Mouse (Mus musculus) liver, embryonic 14.5 days (tissue): ENCODE measurements around the gene Htr7. TPM values are rescaled to one million over a fixed set of nuclear protein-coding genes. Genes with fewer than 3 reads are reported as not detected.

Experiments used
- ATAC-seq: fragments of 200-750 bp; cut with Nextera tagmentation; 2 replicates; pipeline ENCODE4 v1.8.0; 2017; ENCODE audit warnings: moderate number of reproducible peaks, mild to moderate bottlenecking, moderate library complexity; ENCODE audit not compliant: insufficient read depth
- DNase-seq, 3 experiments: peaks; one replicate each; pipeline ENCODE4 v3.0.0-alpha.2; 2012 to 2013; ENCODE audit warnings: low read depth in 3 of 3, low spot score in 3 of 3
- H3K27ac ChIP-seq: fragments of 300-500 bp; sonication (generic); 2 replicates; pipeline ENCODE4 v1.5.1; 2014; ENCODE audit warnings: moderate library complexity, mild to moderate bottlenecking, control low read depth, inconsistent platforms
- H3K27me3 ChIP-seq: fragments of 300-500 bp; sonication (generic); 2 replicates; pipeline ENCODE4 v1.6.1; 2014; ENCODE audit warnings: mild to moderate bottlenecking, low read length, moderate library complexity; ENCODE audit not compliant: control insufficient read depth, insufficient read depth
- H3K36me3 ChIP-seq: fragments of 300-500 bp; sonication (generic); replicated peaks from 2 replicates; pipeline ENCODE4 v1.6.1; 2014; ENCODE audit warnings: low read depth; ENCODE audit not compliant: control insufficient read depth, insufficient read depth
- H3K4me1 ChIP-seq, 2 experiments: fragments of 200-500 bp in 1 of 2; fragments of 300-500 bp in 1 of 2; sonication (generic) in 1 of 2; replicated peaks; 2 replicates each; pipeline ENCODE4 v1.6.1; 2012 to 2014; ENCODE audit warnings: antibody characterized with exemption in 1 of 2, inconsistent platforms in 1 of 2, low read length in 1 of 2; ENCODE audit not compliant: control insufficient read depth in 2 of 2, insufficient read depth in 2 of 2
- H3K4me2 ChIP-seq: fragments of 300-500 bp; sonication (generic); 2 replicates; pipeline ENCODE4 v1.6.1; 2014; ENCODE audit warnings: low read depth, mild to moderate bottlenecking, control low read depth, moderate library complexity
- H3K4me3 ChIP-seq, 2 experiments: fragments of 200-500 bp in 1 of 2; fragments of 300-500 bp in 1 of 2; sonication (generic) in 1 of 2; 2 replicates each; pipeline ENCODE4 v1.5.1; 2012 to 2014; ENCODE audit warnings: low read depth in 2 of 2, low read length in 2 of 2, mild to moderate bottlenecking in 2 of 2, control low read depth in 1 of 2, inconsistent platforms in 1 of 2, moderate library complexity in 1 of 2; ENCODE audit not compliant: insufficient read depth in 1 of 2
- H3K9ac ChIP-seq: fragments of 300-500 bp; sonication (generic); replicated peaks from 2 replicates; pipeline ENCODE4 v1.6.1; 2014; ENCODE audit warnings: mild to moderate bottlenecking, control low read depth, moderate library complexity
- H3K9me3 ChIP-seq: fragments of 300-500 bp; sonication (generic); 2 replicates; pipeline ENCODE4 v1.6.1; 2016; ENCODE audit warnings: low read length, mixed read lengths; ENCODE audit not compliant: control insufficient read depth
- CTCF ChIP-seq: IDR thresholded peaks from 2 replicates; pipeline ENCODE4 v1.5.1; 2016; ENCODE audit warnings: antibody characterized with exemption, low read depth, control low read depth
- EP300 ChIP-seq: IDR thresholded peaks from 2 replicates; pipeline ENCODE4 v1.6.1; 2016; ENCODE audit warnings: antibody characterized with exemption, low read depth
- WGBS: fragments of 180-500 bp; shearing (Covaris S2); extraction: QIAGEN DNeasy Blood & Tissue Kit; methylation state at CpG from one replicate; pipeline ENCODE4 v1.1.7; 2014; ENCODE audit not compliant: insufficient replicate concordance; 5-methylcytosine and 5-hydroxymethylcytosine counted together
- polyA plus RNA-seq, 2 experiments: library from polyadenylated mRNA; depleted of rRNA in 1 of 2; stranded (reverse) in 1 of 2; unstranded in 1 of 2; fragments of >200 nt; fragmentation: Nextera tagmentation in 1 of 2; extraction: Ambion mirVana in 1 of 2; gene quantifications; 2 replicates each; pipeline versions ENCODE4 v1.2.1 to v1.2.3; 2012 to 2014

The Htr7 gene
- polyA plus RNA-seq (2012; rRNA removed) = 0.01 TPM in 1 of 2 replicates, not detected in the other
- not detected in 2 replicates for polyA plus RNA-seq (2014; fragmentation: Nextera tagmentation; extraction: Ambion mirVana)

DNA sequence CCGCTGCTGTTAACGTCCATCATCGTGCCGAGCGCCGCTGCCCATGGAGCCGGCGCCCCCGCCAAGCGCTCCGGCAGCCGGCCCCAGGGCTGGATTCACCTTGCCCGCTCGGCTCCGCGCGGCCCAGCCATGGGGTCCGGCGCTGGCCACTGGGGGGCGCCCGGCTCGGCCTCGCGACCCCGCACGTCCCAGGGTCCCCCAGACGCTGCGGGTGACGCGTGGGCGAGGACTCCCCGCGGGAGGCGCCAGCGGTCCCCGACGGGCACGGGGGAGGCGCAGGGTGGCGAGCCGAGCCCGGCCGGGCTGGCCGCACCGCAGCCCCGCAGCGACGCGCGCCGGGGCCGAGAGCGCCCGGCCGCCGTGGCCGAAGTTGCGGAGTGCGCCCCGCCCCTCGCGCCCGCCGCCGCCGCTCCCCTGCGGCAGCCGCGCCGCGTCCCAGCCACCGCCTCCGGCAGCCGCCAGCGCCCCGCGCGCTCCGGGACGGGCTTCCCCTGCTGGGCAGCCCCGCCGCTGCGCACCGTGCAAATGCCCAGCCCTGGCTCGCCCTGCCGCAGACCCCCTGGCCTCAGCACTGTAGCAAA lies at the start of gene Htr7:
Gene Htr7 (minus strand): TSS at position 277 of the 581 bp plus-strand sequence.
- H3K4me1 ChIP-seq = no peaks in the 10 kb centered on the region
- no peak within 1 kb of the TSS for H3K9ac ChIP-seq
- H3K27ac ChIP-seq = no peak within 1 kb of the TSS
- TF ChIP-seq CTCF (no peak), EP300 (no peak)
- H3K4me2 ChIP-seq = peak within 1 kb of the TSS; percentile 54
- ATAC-seq (no peak), DNase-seq (no peak)
- no peaks in the 10 kb centered on the region for H3K9me3 ChIP-seq
- under 1% methylated on average over 69 of the region's 86 CpGs for WGBS
- H3K27me3 ChIP-seq = peaks cover 36% of the 10 kb centered on the region
- peak within 1 kb of the TSS; percentile 30 to 39; a peak in 3 of 4 replicates for H3K4me3 ChIP-seq
- H3K36me3 ChIP-seq = no peaks in the 10 kb centered on the region

GRCm38 (mm10) chr19:36103909-36104308 lies 46.6 kb upstream of the Htr7 start:
- Histone ChIP-seq H3K4me3 (no peak overlapping the region), H3K4me2 (no peak overlapping the region), H3K36me3 (peaks cover 9% of the 10 kb centered on the region), H3K9ac (no peak overlapping the region), H3K27me3 (no peaks in the 10 kb centered on the region), H3K4me1 (no peaks in the 10 kb centered on the region), H3K27ac (no peak overlapping the region), H3K9me3 (no peaks in the 10 kb centered on the region)
- DNase-seq (no peak), ATAC-seq (no peak)
- no peak for TF ChIP-seq EP300
- no peak for TF ChIP-seq CTCF
- whole genome bisulfite sequencing = 47% methylated on average over 5 of the region's 5 CpGs

- TF ChIP-seq CTCF (no peak), EP300 (no peak)
- Histone ChIP-seq H3K27ac (no peak overlapping the region), H3K36me3 (peaks cover 11% of the 10 kb centered on the region), H3K4me1 (no peaks in the 10 kb centered on the region), H3K4me3 (no peak overlapping the region), H3K27me3 (no peaks in the 10 kb centered on the region), H3K9me3 (no peaks in the 10 kb centered on the region), H3K4me2 (no peak overlapping the region), H3K9ac (no peak overlapping the region)
- DNase-seq = no peak
- no peak for ATAC-seq
- 77% methylated on average over 7 of the region's 7 CpGs for WGBS
These were observed 41.6 kb upstream of the Htr7 start for GRCm38 (mm10) chr19:36098916-36099315.

DNA sequence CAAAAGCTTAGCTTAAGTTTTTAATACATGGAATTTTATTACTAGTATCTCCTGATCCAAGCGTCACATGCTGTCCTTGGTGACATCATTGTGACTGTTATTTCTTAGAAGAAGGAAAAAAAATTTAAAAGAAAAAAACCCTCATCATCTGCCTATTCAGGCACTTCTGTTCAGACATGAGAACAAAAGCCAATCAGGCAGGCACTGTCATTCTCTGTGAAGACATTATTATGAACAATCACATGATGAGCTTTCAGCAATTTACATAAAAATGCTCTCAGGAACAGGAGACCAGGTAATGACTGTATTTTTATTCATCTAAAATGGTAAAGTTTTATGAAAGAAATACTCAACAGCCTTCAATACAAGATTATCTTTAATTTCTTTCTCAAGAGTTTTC lies 41.0 kb upstream of the Htr7 start:
- 67% methylated on average over 1 of the region's 1 CpGs for WGBS
- no peak for TF ChIP-seq CTCF
- TF ChIP-seq EP300 = no peak
- no peak overlapping the region for H3K4me3 ChIP-seq
- H3K9ac ChIP-seq = no peak overlapping the region
- no peaks in the 10 kb centered on the region for H3K4me1 ChIP-seq
- ATAC-seq (no peak), DNase-seq (no peak)
- H3K27ac ChIP-seq = no peak overlapping the region
- no peak overlapping the region for H3K4me2 ChIP-seq
- H3K27me3 ChIP-seq = no peaks in the 10 kb centered on the region
- no peaks in the 10 kb centered on the region for H3K9me3 ChIP-seq
- H3K36me3 ChIP-seq = peaks cover 14% of the 10 kb centered on the region

GRCm38 (mm10) chr19:36097194-36097593 lies 39.9 kb upstream of the Htr7 start:
- H3K27me3 ChIP-seq = no peaks in the 10 kb centered on the region
- ATAC-seq (no peak), DNase-seq (no peak)
- H3K9me3 ChIP-seq = no peaks in the 10 kb centered on the region
- no peak overlapping the region for H3K9ac ChIP-seq
- WGBS = 69% methylated on average over 3 of the region's 3 CpGs
- H3K4me1 ChIP-seq = no peaks in the 10 kb centered on the region
- TF ChIP-seq EP300 (no peak), CTCF (no peak)
- H3K36me3 ChIP-seq = peaks cover 14% of the 10 kb centered on the region
- H3K4me2 ChIP-seq = no peak overlapping the region
- H3K27ac ChIP-seq = no peak overlapping the region
- no peak overlapping the region for H3K4me3 ChIP-seq
